Mouse (Mus musculus) adrenal gland, postnatal 25 days (tissue): ENCODE results near the gene Ly6g6d. TPM values are rescaled to one million over a fixed set of nuclear protein-coding genes. Genes with fewer than 3 reads are reported as not detected.
"Not testable (repeated sequence)": the region's sequence is repeated elsewhere in the genome, so short reads cannot be mapped to it uniquely, and the experiment has no call there.

Source experiments
- DNase-seq: peaks from one replicate; pipeline ENCODE4 v3.0.0; 2021; ENCODE audit warnings: mixed read lengths
- long read RNA-seq: library from polyadenylated mRNA; stranded (forward); transcript quantifications from one replicate; pipeline ENCODE4 v2.0.0, GENCODE M21; 2021
- total RNA-seq: library from RNA; stranded (reverse); gene quantifications from 2 replicates; pipeline ENCODE4 v1.2.3, GENCODE M21; 2021

Ly6g6d gene
- 1.5 and 2.0 TPM in 2 replicates for total RNA-seq
- long read RNA-seq, partial matches to known transcripts = 0 of 2 reads
- long read RNA-seq, other reads (novel, unspliced or antisense) = 0 of 2 reads

GRCm38 (mm10) chr17:35077786-35078233, at the start of gene Ly6g6d:
TSS of gene Ly6g6d (minus strand) at chr17:35078065.
- peak; percentile 31 for DNase-seq

GRCm38 (mm10) chr17:35127017-35127416, 49.2 kb upstream of the Ly6g6d start:
- DNase-seq = no peak

GRCm38 (mm10) chr17:35126206-35126611, 48.3 kb upstream of the Ly6g6d start, which contains the start of gene D17H6S53E:
TSS of gene D17H6S53E (plus strand) at chr17:35126373.
- peak; percentile 81 for DNase-seq

- DNase-seq = no peak
These were observed 47.7 kb upstream of the Ly6g6d start for GRCm38 (mm10) chr17:35125578-35125977.

DNA sequence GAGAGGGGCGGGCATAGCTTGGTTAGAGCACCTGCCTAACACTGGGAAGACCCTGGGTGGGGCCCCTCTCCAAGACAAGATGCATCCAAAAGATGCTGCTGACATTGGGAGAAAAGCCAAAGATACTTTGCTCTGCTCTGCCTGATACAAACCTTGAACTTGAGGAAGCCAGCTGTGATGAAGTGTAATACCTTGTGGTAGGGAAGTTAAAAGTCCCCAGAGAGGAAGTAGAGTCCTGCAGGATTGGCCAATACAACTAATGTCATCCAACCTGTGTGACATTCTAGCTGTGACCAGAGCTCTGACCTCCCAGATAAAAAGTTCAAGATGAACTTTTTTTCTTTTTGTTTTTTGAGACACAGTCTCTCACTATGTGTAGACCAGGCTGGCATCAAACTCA, 47.2 kb upstream of the Ly6g6d start:
- DNase-seq = no peak

DNA sequence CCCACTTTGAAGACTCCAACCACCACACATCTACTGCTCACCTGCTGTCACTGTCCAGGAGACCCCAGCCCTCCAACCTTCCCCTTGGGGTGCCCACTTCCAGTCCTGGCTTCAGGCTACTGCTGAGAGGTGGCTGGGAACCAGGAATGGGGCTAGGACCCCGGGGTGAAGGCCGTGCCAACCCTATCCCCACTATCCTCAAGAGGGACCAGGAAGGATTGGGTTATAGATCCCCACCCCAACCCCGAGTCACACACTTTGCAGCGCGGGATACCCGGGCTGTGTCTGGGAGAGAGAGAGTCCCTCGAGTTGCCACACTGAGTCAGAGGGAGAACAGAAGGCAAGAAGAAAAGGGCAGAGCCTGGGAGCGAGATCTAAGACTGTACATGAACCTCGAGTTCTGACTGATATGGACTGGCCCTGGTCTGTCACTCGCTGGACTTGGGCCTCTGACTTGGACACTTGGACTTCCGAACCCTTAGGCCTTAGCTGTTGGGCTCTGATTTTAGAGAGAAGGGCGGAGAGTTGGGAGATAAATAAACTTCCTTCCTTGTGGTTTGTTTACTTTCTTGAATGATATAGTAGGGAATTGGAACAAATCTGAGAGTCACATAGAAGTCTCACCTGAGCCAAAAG, 46.5 kb upstream of the Ly6g6d start:
- not testable (repeated sequence) for DNase-seq

DNA sequence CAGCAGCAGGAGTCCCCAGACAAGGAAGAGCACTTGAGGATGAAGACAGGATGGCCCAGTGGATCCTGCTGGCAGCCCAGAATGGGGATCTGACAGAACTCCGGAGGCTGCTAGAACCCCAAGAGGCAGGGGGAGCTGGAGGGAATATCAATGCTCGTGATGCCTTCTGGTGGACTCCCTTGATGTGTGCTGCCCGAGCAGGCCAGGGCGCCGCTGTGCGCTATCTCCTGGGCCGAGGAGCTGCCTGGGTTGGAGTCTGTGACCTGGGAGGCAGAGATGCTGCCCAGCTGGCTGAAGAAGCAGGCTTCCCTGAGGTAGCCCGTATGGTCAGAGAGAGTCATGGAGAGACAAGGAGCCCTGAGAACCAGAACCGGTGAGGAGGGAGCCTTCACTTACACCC, 45.4 kb upstream of the Ly6g6d start:
- DNase-seq = not testable (repeated sequence)

GRCm38 (mm10) chr17:35121871-35122303, 44.0 kb upstream of the Ly6g6d start, which contains the start of gene Csnk2b:
TSS of gene Csnk2b (minus strand) at chr17:35122053.
- DNase-seq = peak; percentile 41

GRCm38 (mm10) chr17:35121143-35121799, 43.4 kb upstream of the Ly6g6d start, which contains the start of gene Gpank1:
TSS of gene Gpank1 (plus strand) at chr17:35121455.
- peak; percentile 97 for DNase-seq

DNA sequence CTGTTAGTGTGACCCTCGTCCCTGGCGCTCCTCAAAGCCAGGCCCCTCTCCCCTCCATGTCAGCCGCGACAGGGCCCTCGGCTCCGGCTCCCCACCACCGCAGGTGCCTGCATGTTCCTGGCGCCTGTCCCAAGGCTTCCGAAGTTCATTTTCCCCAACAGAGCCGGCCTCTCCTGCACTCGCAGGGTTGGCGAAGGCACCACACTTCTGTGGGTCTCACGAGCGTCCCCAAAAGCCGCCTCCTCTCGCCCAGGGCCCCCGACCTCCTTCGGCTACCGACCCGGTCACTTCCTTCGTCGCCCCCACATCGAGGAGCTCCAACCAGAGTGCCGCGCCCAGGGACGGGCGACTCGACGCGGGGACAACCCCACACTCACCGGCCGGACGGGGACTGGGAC, 42.9 kb upstream of the Ly6g6d start:
- peak; percentile 59 for DNase-seq

DNA sequence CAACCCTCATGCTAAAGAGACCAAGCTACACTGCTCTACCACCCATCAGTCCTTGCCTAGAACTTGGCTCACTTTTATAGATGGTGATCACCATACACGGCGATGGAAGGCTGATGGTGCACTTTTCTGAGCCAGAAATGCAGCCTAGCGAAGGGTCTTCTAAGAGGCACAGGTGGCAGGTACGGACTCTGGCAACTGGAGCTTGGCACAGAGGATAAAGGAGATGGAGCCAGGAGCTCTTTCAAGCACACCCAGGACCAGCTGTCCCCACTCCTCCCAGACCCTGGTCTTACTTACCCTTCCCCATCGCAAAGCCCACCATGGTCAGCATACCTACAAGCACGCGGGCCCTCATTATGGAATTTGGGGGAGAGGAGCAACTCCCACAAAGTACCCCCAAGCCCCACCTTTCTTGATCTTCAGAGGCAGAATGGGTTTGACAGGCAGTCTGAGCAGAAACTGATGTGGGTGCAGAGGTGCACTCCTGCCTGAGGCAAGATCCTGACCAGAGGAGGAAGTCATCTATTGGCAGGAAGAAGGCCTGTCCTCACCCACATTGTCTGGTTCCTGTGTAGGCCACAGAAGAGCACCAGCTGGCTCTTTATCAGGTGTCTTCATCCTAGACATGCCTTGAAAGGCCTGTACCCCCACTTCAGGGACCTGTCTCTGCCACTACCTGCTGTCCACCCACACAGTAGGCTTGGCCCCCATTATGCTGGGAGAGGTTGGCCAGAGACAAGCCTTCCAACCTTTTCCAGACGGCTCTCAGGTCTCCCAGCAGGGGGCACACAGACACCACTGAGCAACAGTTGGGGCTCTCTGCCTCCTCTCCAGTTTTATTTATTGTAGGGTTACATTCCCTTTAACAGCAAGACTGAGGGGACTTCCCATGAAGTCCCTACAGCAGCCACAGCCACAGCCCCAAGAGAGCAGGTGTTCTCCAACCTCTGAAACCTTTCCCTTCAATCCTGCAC, 37.5 kb upstream of the Ly6g6d start, which contains the start of gene Ly6g5b:
Gene Ly6g5b, minus strand, starts transcription at position 383 of the 974 bp plus-strand sequence.
- peak; percentile 37 for DNase-seq

DNA sequence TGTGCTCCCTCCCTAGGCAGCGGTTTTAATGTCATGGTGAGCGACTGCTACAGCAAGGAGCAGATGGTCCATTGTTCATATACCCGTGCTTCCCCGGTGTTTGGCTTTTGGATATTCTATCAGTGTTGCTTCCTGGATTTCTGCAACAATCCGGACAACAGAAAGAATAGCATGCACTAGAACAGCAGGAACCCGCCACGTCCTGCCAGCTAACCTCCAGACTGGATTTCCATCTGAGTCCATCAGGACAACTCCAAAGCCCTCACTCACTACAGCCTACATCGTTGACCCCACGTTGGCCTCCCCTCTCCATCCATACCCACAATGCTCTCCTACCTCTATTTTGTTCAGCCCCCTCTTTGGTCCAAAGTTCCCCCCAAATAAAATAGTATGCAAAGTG, 33.9 kb upstream of the Ly6g6d start:
- no peak for DNase-seq

- DNase-seq = no peak
These were observed 30.2 kb upstream of the Ly6g6d start, which contains the start of gene Ly6g5c for GRCm38 (mm10) chr17:35108097-35108496. TSS of gene Ly6g5c (plus strand) at chr17:35108279.

DNA sequence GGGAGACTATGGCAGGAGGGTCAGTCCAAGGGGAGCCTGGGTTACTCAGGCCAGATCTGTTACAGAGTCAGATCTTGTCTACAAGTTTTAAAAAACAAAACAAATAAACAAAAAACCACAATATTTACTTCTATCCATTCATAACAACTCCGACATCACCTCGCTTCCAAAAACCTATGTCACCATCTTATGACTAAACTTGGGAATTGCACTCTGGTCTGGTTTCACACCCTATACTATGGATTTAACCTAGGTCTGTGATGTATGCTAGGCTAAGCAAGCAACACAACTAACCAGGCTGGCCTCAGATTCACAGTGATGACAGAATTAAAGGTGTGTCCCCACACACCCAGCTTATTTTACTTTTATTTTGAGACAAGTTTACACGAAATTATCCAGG, 28.7 kb upstream of the Ly6g6d start:
- no peak for DNase-seq

GRCm38 (mm10) chr17:35105740-35106389, 28.0 kb upstream of the Ly6g6d start:
- no peak for DNase-seq

GRCm38 (mm10) chr17:35104754-35105153, 26.9 kb upstream of the Ly6g6d start:
- no peak for DNase-seq

DNA sequence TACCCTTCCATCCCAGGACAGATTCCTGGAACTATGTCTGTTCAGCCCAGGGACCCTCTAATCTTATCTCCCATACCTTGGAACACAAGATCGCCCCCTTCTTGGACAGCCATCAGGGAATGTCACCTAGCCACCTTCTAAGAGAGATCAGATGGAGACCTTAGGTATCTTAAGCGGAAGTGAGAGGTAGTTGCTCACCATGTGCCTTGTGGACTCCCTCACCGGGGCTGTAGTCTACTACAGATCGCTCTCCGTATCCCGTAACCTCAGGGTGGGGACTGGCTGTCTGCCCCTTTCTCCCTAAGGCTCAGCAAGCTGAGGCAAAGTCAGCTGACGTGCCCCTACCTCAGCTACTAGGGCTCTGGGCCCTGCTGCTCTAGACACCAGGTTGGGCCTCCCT, 26.2 kb upstream of the Ly6g6d start:
- no peak for DNase-seq

DNA sequence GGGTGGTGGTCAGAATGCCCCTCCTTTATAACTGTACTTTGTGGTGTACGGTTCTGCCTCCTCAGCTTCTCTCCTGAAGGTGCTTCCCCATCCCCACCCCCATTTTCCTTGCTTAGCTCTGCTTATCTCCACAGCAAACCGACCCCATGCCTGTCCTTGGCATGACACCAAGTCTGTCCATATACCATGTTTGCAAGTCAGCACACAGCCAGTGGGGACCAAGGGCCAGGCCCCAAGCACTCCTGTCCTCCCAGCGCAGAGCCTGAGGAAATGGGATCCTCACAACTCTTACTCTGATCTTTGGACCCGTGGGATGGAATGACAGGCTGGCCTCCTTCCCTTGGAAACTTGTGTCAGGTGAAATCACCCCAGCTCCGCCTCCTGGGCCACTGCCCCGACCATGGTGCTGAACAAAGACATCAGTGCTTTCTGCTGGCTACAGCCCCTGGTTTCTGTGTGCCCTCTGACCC, 25.4 kb upstream of the Ly6g6d start:
- no peak for DNase-seq

GRCm38 (mm10) chr17:35102299-35102698, 24.4 kb upstream of the Ly6g6d start:
- no peak for DNase-seq

DNA sequence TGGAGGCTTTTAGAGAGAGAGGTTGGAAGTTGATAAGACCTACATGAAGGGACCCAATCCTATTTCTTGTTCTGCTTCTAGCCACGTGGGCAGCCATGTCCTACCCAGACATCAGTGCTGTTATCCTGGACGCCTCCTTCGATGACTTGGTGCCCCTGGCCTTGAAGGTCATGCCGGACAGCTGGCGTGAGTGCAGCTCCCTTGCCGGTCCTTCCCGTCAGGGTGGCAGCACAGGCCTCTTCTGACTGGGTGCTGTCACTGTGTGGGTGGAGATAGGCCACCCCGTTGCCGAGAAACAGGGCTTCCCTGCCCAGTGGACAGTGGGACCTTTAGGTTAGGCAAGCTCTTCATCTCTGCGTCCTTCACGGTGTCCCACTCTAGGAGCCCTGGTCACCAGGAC, 23.3 kb upstream of the Ly6g6d start:
- DNase-seq = peak; percentile 30

GRCm38 (mm10) chr17:35100196-35100765, 22.4 kb upstream of the Ly6g6d start:
- no peak for DNase-seq
